Mouse (Mus musculus): ENCODE data around the gene Dgki. TPM values are rescaled to one million over a fixed set of nuclear protein-coding genes. Genes with fewer than 3 reads are reported as not detected.

The Dgki gene
- polyA plus RNA-seq, 1 experiment from 2014 or later, result 0.27 TPM

- H3K4me1 ChIP-seq (ENCODE audit: control insufficient read depth, insufficient read depth, low read length), result peaks cover 6% of the 10 kb centered on the region; the same call in 1 of the 2 replicates
- WGBS, result 64% methylated on average over 3 of the region's 3 CpGs
- ATAC-seq (ENCODE audit: low FRiP score, low TSS enrichment), result no peak
- no peaks in the 10 kb centered on the region for H3K27me3 ChIP-seq (ENCODE audit: control insufficient read depth, insufficient read depth, low read length)
- H3K4me3 ChIP-seq (ENCODE audit: low read length), result no peak overlapping the region
- H3K27ac ChIP-seq (ENCODE audit: low read depth, low read length), result no peak overlapping the region
- no peak overlapping the region for H3K4me2 ChIP-seq (replicated peaks; ENCODE audit: low read depth, low read length)
- H3K9ac ChIP-seq (ENCODE audit: low read depth, low read length), result no peak overlapping the region
- H3K9me3 ChIP-seq (ENCODE audit: control insufficient read depth, low read length), result no peaks in the 10 kb centered on the region
- H3K36me3 ChIP-seq (ENCODE audit: control insufficient read depth, insufficient read depth, low read length), result no peaks in the 10 kb centered on the region
Observed at GRCm38 (mm10) chr6:37060114-37060513, 239.9 kb downstream of the Dgki start.

DNA sequence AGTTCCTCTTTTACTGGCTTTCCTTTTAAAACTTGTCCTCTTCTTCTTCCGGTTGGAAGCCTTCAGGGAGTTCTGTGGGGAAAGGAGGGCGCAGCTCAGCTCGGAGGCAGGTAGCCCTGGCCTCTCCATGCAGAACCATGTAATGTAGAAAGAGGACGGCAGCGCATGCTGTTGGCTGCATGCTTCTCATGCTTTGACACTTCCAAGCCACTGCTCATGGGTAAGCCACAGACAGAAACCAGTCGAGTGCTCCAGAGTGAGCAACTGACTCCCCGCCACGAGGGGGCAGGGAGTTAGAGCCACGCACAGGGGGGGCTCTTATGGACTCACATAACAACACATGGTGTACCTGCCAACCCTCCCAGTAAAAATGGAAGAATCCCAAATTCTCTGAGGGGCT is 242.0 kb downstream of the Dgki start:
- ATAC-seq (ENCODE audit: low FRiP score, low TSS enrichment), result no peak
- Histone ChIP-seq H3K9ac (ENCODE audit: low read depth, low read length) (no peak overlapping the region), H3K27me3 (ENCODE audit: control insufficient read depth, insufficient read depth, low read length) (no peaks in the 10 kb centered on the region), H3K27ac (ENCODE audit: low read depth, low read length) (no peak overlapping the region), H3K4me2 (replicated peaks; ENCODE audit: low read depth, low read length) (no peak overlapping the region), H3K4me3 (ENCODE audit: low read length) (no peak overlapping the region), H3K36me3 (ENCODE audit: control insufficient read depth, insufficient read depth, low read length) (no peaks in the 10 kb centered on the region), H3K9me3 (ENCODE audit: control insufficient read depth, low read length) (no peaks in the 10 kb centered on the region), H3K4me1 (ENCODE audit: control insufficient read depth, insufficient read depth, low read length) (no peaks in the 10 kb centered on the region)
- WGBS, result 88% methylated on average over 9 of the region's 9 CpGs

DNA sequence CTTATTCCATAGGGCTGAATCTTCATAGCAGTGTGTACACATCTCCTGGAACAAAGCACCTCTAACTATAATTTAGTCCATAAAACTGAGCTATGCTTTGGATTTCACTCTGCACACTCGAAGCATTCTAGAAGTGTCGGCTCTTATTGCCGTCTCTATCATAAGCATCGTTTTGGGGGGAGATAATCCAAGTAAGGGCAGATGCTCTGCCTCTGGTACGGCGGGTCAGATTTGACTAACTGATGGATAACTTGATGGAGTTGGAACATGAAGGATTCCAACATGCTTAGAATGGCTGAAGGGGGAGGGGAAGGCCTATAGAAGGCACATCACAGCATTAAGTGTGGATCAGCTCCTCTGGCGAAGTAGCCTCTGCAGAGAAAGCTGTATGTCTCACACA is 242.4 kb downstream of the Dgki start:
- Histone ChIP-seq H3K4me1 (ENCODE audit: control insufficient read depth, insufficient read depth, low read length) (no peaks in the 10 kb centered on the region), H3K9me3 (ENCODE audit: control insufficient read depth, low read length) (no peaks in the 10 kb centered on the region), H3K36me3 (ENCODE audit: control insufficient read depth, insufficient read depth, low read length) (no peaks in the 10 kb centered on the region), H3K9ac (ENCODE audit: low read depth, low read length) (no peak overlapping the region), H3K4me3 (ENCODE audit: low read length) (no peak overlapping the region), H3K27ac (ENCODE audit: low read depth, low read length) (no peak overlapping the region), H3K4me2 (replicated peaks; ENCODE audit: low read depth, low read length) (no peak overlapping the region), H3K27me3 (ENCODE audit: control insufficient read depth, insufficient read depth, low read length) (no peaks in the 10 kb centered on the region)
- WGBS, result 96% methylated on average over 7 of the region's 7 CpGs
- no peak for ATAC-seq (ENCODE audit: low FRiP score, low TSS enrichment)

GRCm38 (mm10) chr6:37055634-37056033 is 244.3 kb downstream of the Dgki start:
- H3K36me3 ChIP-seq (ENCODE audit: control insufficient read depth, insufficient read depth, low read length), result no peaks in the 10 kb centered on the region
- no peak overlapping the region for H3K4me2 ChIP-seq (replicated peaks; ENCODE audit: low read depth, low read length)
- WGBS, result 89% methylated on average over 3 of the region's 3 CpGs
- no peak overlapping the region for H3K27ac ChIP-seq (ENCODE audit: low read depth, low read length)
- H3K4me3 ChIP-seq (ENCODE audit: low read length), result no peak overlapping the region
- ATAC-seq (ENCODE audit: low FRiP score, low TSS enrichment), result no peak
- H3K27me3 ChIP-seq (ENCODE audit: control insufficient read depth, insufficient read depth, low read length), result no peaks in the 10 kb centered on the region
- H3K9me3 ChIP-seq (ENCODE audit: control insufficient read depth, low read length), result no peaks in the 10 kb centered on the region
- H3K9ac ChIP-seq (ENCODE audit: low read depth, low read length), result no peak overlapping the region
- no peaks in the 10 kb centered on the region for H3K4me1 ChIP-seq (ENCODE audit: control insufficient read depth, insufficient read depth, low read length)

- H3K27me3 ChIP-seq (ENCODE audit: control insufficient read depth, insufficient read depth, low read length), result no peaks in the 10 kb centered on the region
Observed at GRCm38 (mm10) chr6:37055128-37055527, 244.9 kb downstream of the Dgki start.

DNA sequence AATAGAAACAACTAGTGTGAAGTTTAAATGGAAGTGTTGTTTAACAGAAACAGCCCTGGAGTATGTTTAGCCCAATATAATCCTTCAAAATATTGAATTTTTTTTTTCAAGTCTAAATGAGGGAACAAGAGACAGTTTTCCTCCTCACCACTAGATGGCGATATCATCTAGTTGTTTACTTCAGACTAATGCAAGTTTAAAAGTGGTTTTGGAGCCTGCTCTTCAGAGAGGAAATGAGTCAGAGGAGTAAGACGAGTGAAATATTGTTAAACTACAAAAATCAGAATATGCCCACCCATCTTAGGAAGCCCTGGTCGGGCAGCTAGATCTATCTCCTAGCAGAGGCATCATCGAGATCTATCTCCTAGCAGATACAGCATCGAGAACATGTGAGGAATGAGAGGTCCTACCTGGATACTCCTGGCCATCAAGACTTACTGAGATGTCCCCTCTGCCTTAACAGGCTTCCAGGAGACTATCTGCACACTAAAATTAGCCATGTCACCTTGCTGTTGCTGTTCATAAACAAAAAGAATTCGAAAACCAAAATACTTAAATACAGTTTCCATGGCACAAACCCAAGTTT is 245.5 kb downstream of the Dgki start:
- ATAC-seq (ENCODE audit: low FRiP score, low TSS enrichment), result no peak
- no peak overlapping the region for H3K4me3 ChIP-seq (ENCODE audit: low read length)

More at GRCm38 (mm10) chr6:37055128-37055527, 244.9 kb downstream of the Dgki start:
- H3K27ac ChIP-seq (ENCODE audit: low read depth, low read length), result no peak overlapping the region
- no peak overlapping the region for H3K4me3 ChIP-seq (ENCODE audit: low read length)
- H3K9ac ChIP-seq (ENCODE audit: low read depth, low read length), result no peak overlapping the region
- no peaks in the 10 kb centered on the region for H3K9me3 ChIP-seq (ENCODE audit: control insufficient read depth, low read length)
- H3K4me1 ChIP-seq (ENCODE audit: control insufficient read depth, insufficient read depth, low read length), result no peaks in the 10 kb centered on the region
- 59% methylated on average over 5 of the region's 5 CpGs for WGBS
- H3K36me3 ChIP-seq (ENCODE audit: control insufficient read depth, insufficient read depth, low read length), result no peaks in the 10 kb centered on the region
- no peak overlapping the region for H3K4me2 ChIP-seq (replicated peaks; ENCODE audit: low read depth, low read length)
- ATAC-seq (ENCODE audit: low FRiP score, low TSS enrichment), result no peak

GRCm38 (mm10) chr6:37053411-37053810 is 246.6 kb downstream of the Dgki start:
- Histone ChIP-seq H3K4me2 (replicated peaks; ENCODE audit: low read depth, low read length) (no peak overlapping the region), H3K36me3 (ENCODE audit: control insufficient read depth, insufficient read depth, low read length) (no peaks in the 10 kb centered on the region), H3K9ac (ENCODE audit: low read depth, low read length) (no peak overlapping the region), H3K4me3 (ENCODE audit: low read length) (no peak overlapping the region), H3K27me3 (ENCODE audit: control insufficient read depth, insufficient read depth, low read length) (no peaks in the 10 kb centered on the region), H3K9me3 (ENCODE audit: control insufficient read depth, low read length) (no peaks in the 10 kb centered on the region), H3K27ac (ENCODE audit: low read depth, low read length) (no peak overlapping the region), H3K4me1 (ENCODE audit: control insufficient read depth, insufficient read depth, low read length) (no peaks in the 10 kb centered on the region)
- ATAC-seq (ENCODE audit: low FRiP score, low TSS enrichment), result no peak
- WGBS, result 41% methylated on average over 2 of the region's 2 CpGs

More for the DNA sequence above, 245.5 kb downstream of the Dgki start:
- H3K36me3 ChIP-seq (ENCODE audit: control insufficient read depth, insufficient read depth, low read length), result no peaks in the 10 kb centered on the region
- no peak overlapping the region for H3K27ac ChIP-seq (ENCODE audit: low read depth, low read length)
- H3K4me1 ChIP-seq (ENCODE audit: control insufficient read depth, insufficient read depth, low read length), result no peaks in the 10 kb centered on the region
- H3K4me2 ChIP-seq (replicated peaks; ENCODE audit: low read depth, low read length), result no peak overlapping the region
- no peaks in the 10 kb centered on the region for H3K9me3 ChIP-seq (ENCODE audit: control insufficient read depth, low read length)
- WGBS, result 44% methylated on average over 6 of the region's 6 CpGs
- no peak overlapping the region for H3K9ac ChIP-seq (ENCODE audit: low read depth, low read length)
- H3K27me3 ChIP-seq (ENCODE audit: control insufficient read depth, insufficient read depth, low read length), result no peaks in the 10 kb centered on the region

DNA sequence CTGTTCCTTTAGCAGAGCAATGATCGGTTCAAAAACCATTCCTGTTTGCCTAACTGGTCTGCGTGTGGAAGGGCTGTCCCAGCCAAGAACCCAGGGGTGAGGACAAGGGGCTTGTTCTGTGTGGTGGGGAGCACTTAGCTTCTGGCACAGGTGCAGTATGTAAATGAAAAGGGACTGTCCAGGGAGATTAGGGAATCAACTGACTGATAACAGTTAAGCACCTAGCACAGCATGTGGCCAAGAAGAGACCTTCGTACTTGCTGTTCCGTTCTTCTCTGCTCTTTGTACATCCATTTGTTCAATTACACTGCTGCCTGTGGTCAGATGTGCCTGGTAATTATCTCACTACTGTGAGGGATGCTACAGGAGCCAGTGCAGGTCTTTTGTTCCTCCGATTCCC is 248.3 kb downstream of the Dgki start:
- no peak overlapping the region for H3K27ac ChIP-seq (ENCODE audit: low read depth, low read length)
- no peaks in the 10 kb centered on the region for H3K27me3 ChIP-seq (ENCODE audit: control insufficient read depth, insufficient read depth, low read length)
- no peaks in the 10 kb centered on the region for H3K4me1 ChIP-seq (ENCODE audit: control insufficient read depth, insufficient read depth, low read length)
- no peaks in the 10 kb centered on the region for H3K36me3 ChIP-seq (ENCODE audit: control insufficient read depth, insufficient read depth, low read length)
- H3K4me3 ChIP-seq (ENCODE audit: low read length), result no peak overlapping the region
- no peaks in the 10 kb centered on the region for H3K9me3 ChIP-seq (ENCODE audit: control insufficient read depth, low read length)
- H3K9ac ChIP-seq (ENCODE audit: low read depth, low read length), result no peak overlapping the region
- ATAC-seq (ENCODE audit: low FRiP score, low TSS enrichment), result no peak
- 65% methylated on average over 5 of the region's 5 CpGs for WGBS
- no peak overlapping the region for H3K4me2 ChIP-seq (replicated peaks; ENCODE audit: low read depth, low read length)

DNA sequence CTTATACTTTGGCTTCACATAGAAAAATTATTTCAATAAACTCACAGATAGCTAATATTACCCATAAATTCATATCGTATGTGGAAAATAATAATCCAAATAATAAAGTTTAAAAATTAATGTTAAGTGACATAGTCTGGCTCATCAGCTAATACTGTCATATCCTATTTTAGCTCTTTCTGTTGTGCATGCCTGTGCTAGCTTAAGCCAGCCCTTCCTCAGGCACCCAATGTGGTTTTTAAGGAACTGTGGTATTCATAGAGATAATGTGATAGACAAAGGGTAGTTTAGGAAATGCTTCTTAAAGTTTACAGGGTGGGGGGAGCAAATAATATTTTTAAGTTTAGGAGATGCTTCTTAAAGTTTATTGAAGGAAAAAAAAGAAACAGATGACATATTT is 248.8 kb downstream of the Dgki start:
- Histone ChIP-seq H3K27me3 (ENCODE audit: control insufficient read depth, insufficient read depth, low read length) (no peaks in the 10 kb centered on the region), H3K9me3 (ENCODE audit: control insufficient read depth, low read length) (no peaks in the 10 kb centered on the region), H3K9ac (ENCODE audit: low read depth, low read length) (no peak overlapping the region), H3K27ac (ENCODE audit: low read depth, low read length) (no peak overlapping the region), H3K4me2 (replicated peaks; ENCODE audit: low read depth, low read length) (no peak overlapping the region), H3K36me3 (ENCODE audit: control insufficient read depth, insufficient read depth, low read length) (no peaks in the 10 kb centered on the region), H3K4me1 (ENCODE audit: control insufficient read depth, insufficient read depth, low read length) (no peaks in the 10 kb centered on the region), H3K4me3 (ENCODE audit: low read length) (no peak overlapping the region)
- ATAC-seq (ENCODE audit: low FRiP score, low TSS enrichment), result no peak
- WGBS, result 97% methylated on average over 1 of the region's 1 CpGs
